Mouse (Mus musculus) ES-Bruce4 (cell line): ENCODE results near the gene Asb16.

Experiments
- CTCF ChIP-seq: IDR thresholded peaks from one replicate; pipeline ENCODE4 v1.8.1; 2011; ENCODE audit warnings: low read depth, low read length
- EP300 ChIP-seq: IDR thresholded peaks from 2 replicates; pipeline ENCODE4 v1.6.1; 2011; ENCODE audit warnings: low read depth, low read length; ENCODE audit not compliant: insufficient read depth
- POLR2A ChIP-seq: IDR thresholded peaks from one replicate; pipeline ENCODE4 v1.8.1; 2011; ENCODE audit warnings: low read length; ENCODE audit not compliant: insufficient read depth

DNA sequence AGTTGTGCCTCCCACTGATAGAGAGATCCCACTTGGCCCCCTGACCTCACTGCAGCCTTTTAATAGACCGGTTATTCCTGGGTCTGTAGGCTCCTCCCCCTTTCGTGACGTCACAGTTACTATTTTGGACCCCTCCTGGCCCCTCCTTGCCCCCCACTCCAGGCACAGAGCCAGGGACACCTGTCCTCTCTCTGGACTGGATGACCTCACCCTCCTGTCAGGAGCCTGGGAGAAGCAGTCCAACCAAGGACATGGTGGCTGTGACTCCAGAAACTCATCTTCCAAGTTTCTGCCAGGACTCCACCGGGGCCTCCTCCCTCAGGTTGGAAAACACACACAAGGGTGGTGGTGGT lies 48.6 kb upstream of the Asb16 start:
- TF ChIP-seq CTCF, result no peak
- no peak for TF ChIP-seq EP300
- TF ChIP-seq POLR2A, result no peak
